Mouse (Mus musculus): ENCODE measurements around the gene Atp2b2. TPM values are rescaled to one million over a fixed set of nuclear protein-coding genes. Genes with fewer than 3 reads are reported as not detected.
A peak's percentile ranks its signal among the peaks of the same experiment; 100 is the strongest.

Gene Atp2b2
- 0.67 and 1.3 TPM in 2 replicates for total RNA-seq (2012; rRNA removed)

GRCm38 (mm10) chr6:114042332-114042731 lies at the start of gene Atp2b2:
Gene Atp2b2, minus strand, starts transcription at chr6:114042613.
- H3K36me3 ChIP-seq (ENCODE audit: control insufficient read depth, insufficient read depth, low read length, poor library complexity, severe bottlenecking): no peaks in the 10 kb centered on the region
- H3K4me3 ChIP-seq (ENCODE audit: insufficient read depth in 1 of 2, low read depth in 1 of 2, low read length in 2 of 2, poor library complexity in 1 of 2, severe bottlenecking in 1 of 2): peak within 1 kb of the TSS; percentile 65 to 74; a peak in 3 of 4 replicates
- no peak for TF ChIP-seq HCFC1 (IDR thresholded peaks at IDR 0.05; ENCODE audit: borderline replicate concordance, insufficient read depth, low read length)
- TF ChIP-seq ZNF384 (IDR thresholded peaks at IDR 0.05; ENCODE audit: low read depth, low read length): no peak
- TF ChIP-seq CHD2 (IDR thresholded peaks at IDR 0.05; ENCODE audit: low read depth, low read length): no peak
- TF ChIP-seq ZC3H11A (IDR thresholded peaks at IDR 0.05; ENCODE audit: borderline replicate concordance, low read depth, low read length): no peak
- no peak for TF ChIP-seq MAFK (IDR thresholded peaks at IDR 0.05; ENCODE audit: insufficient read depth, low read depth, low read length)
- no peaks in the 10 kb centered on the region for H3K9me3 ChIP-seq (ENCODE audit: control insufficient read depth, insufficient read depth, low read depth, low read length)
- H3K27ac ChIP-seq (ENCODE audit: insufficient read depth, low read depth, low read length, poor library complexity, severe bottlenecking): no peak within 1 kb of the TSS
- in situ Hi-C loops (cut with MboI; ENCODE audit: low sequenced_read_pairs in 2 of 2, unreplicated experiment in 2 of 2): no loop called here
- DNase-seq (ENCODE audit: low read depth, low spot score): no peak
- peaks cover 0 to 2% of the 10 kb centered on the region in 2 experiments; a peak in 1 of 4 replicates for H3K4me1 ChIP-seq (ENCODE audit: control insufficient read depth in 2 of 2, insufficient read depth in 2 of 2, low read length in 2 of 2, poor library complexity in 1 of 2)
- H3K9ac ChIP-seq (ENCODE audit: insufficient read depth, low read depth, low read length, poor library complexity, severe bottlenecking): peak within 1 kb of the TSS; percentile 31; the same call in 1 of the 2 replicates

GRCm38 (mm10) chr6:114089626-114090025 lies 47.2 kb upstream of the Atp2b2 start:
- DNase-seq (ENCODE audit: low read depth, low spot score): peak; percentile 50
- TF ChIP-seq ZC3H11A (IDR thresholded peaks at IDR 0.05; ENCODE audit: borderline replicate concordance, low read depth, low read length) (no peak; the same call in 1 of the 2 replicates), CHD2 (IDR thresholded peaks at IDR 0.05; ENCODE audit: low read depth, low read length) (no peak), ZNF384 (IDR thresholded peaks at IDR 0.05; ENCODE audit: low read depth, low read length) (no peak), MAFK (IDR thresholded peaks at IDR 0.05; ENCODE audit: insufficient read depth, low read depth, low read length) (no peak)
- no peaks in the 10 kb centered on the region for H3K36me3 ChIP-seq (ENCODE audit: control insufficient read depth, insufficient read depth, low read length, poor library complexity, severe bottlenecking)
- 0 out of 4 replicates have a peak, but pooled peaks cover 0 to 2% of the 10 kb centered on the region in 2 experiments for H3K4me1 ChIP-seq (ENCODE audit: control insufficient read depth in 2 of 2, insufficient read depth in 2 of 2, low read length in 2 of 2, poor library complexity in 1 of 2)
- no peaks in the 10 kb centered on the region for H3K9me3 ChIP-seq (ENCODE audit: control insufficient read depth, insufficient read depth, low read depth, low read length)
- no peak overlapping the region for H3K27ac ChIP-seq (ENCODE audit: insufficient read depth, low read depth, low read length, poor library complexity, severe bottlenecking)
- in situ Hi-C loops (cut with MboI; ENCODE audit: low sequenced_read_pairs in 2 of 2, unreplicated experiment in 2 of 2): loop anchor here in 1 of 2 experiments (10.0 kb wide), 1 partner anchor 255 kb away; no protein-coding TSS in a partner anchor
- no peak overlapping the region for H3K9ac ChIP-seq (ENCODE audit: insufficient read depth, low read depth, low read length, poor library complexity, severe bottlenecking)
- H3K4me3 ChIP-seq (ENCODE audit: insufficient read depth in 1 of 2, low read depth in 1 of 2, low read length in 2 of 2, poor library complexity in 1 of 2, severe bottlenecking in 1 of 2): no peak overlapping the region

GRCm38 (mm10) chr6:114087106-114087505 lies 44.7 kb upstream of the Atp2b2 start:
- H3K9ac ChIP-seq (ENCODE audit: insufficient read depth, low read depth, low read length, poor library complexity, severe bottlenecking): no peak overlapping the region
- H3K9me3 ChIP-seq (ENCODE audit: control insufficient read depth, insufficient read depth, low read depth, low read length): no peaks in the 10 kb centered on the region
- H3K36me3 ChIP-seq (ENCODE audit: control insufficient read depth, insufficient read depth, low read length, poor library complexity, severe bottlenecking): no peaks in the 10 kb centered on the region
- TF ChIP-seq MAFK (IDR thresholded peaks at IDR 0.05; ENCODE audit: insufficient read depth, low read depth, low read length) (no peak), ZC3H11A (IDR thresholded peaks at IDR 0.05; ENCODE audit: borderline replicate concordance, low read depth, low read length) (no peak), ZNF384 (IDR thresholded peaks at IDR 0.05; ENCODE audit: low read depth, low read length) (no peak), HCFC1 (IDR thresholded peaks at IDR 0.05; ENCODE audit: borderline replicate concordance, insufficient read depth, low read length) (no peak), CHD2 (IDR thresholded peaks at IDR 0.05; ENCODE audit: low read depth, low read length) (no peak)
- peak; percentile 54 for DNase-seq (ENCODE audit: low read depth, low spot score)
- no peak overlapping the region for H3K27ac ChIP-seq (ENCODE audit: insufficient read depth, low read depth, low read length, poor library complexity, severe bottlenecking)
- no peaks in the 10 kb centered on the region for H3K4me1 ChIP-seq (ENCODE audit: control insufficient read depth in 2 of 2, insufficient read depth in 2 of 2, low read length in 2 of 2, poor library complexity in 1 of 2)
- no peak overlapping the region for H3K4me3 ChIP-seq (ENCODE audit: insufficient read depth in 1 of 2, low read depth in 1 of 2, low read length in 2 of 2, poor library complexity in 1 of 2, severe bottlenecking in 1 of 2)
- in situ Hi-C loops (cut with MboI; ENCODE audit: low sequenced_read_pairs in 2 of 2, unreplicated experiment in 2 of 2): loop anchor here in 1 of 2 experiments (10.0 kb wide), 1 partner anchor 258 kb away; no protein-coding TSS in a partner anchor

GRCm38 (mm10) chr6:114078556-114078955 lies 36.1 kb upstream of the Atp2b2 start:
- Histone ChIP-seq H3K4me1 (ENCODE audit: control insufficient read depth in 2 of 2, insufficient read depth in 2 of 2, low read length in 2 of 2, poor library complexity in 1 of 2) (no peaks in the 10 kb centered on the region), H3K9me3 (ENCODE audit: control insufficient read depth, insufficient read depth, low read depth, low read length) (no peaks in the 10 kb centered on the region), H3K9ac (ENCODE audit: insufficient read depth, low read depth, low read length, poor library complexity, severe bottlenecking) (no peak overlapping the region), H3K36me3 (ENCODE audit: control insufficient read depth, insufficient read depth, low read length, poor library complexity, severe bottlenecking) (no peaks in the 10 kb centered on the region), H3K27ac (ENCODE audit: insufficient read depth, low read depth, low read length, poor library complexity, severe bottlenecking) (no peak overlapping the region), H3K4me3 (ENCODE audit: insufficient read depth in 1 of 2, low read depth in 1 of 2, low read length in 2 of 2, poor library complexity in 1 of 2, severe bottlenecking in 1 of 2) (no peak overlapping the region)
- no peak for TF ChIP-seq ZNF384 (IDR thresholded peaks at IDR 0.05; ENCODE audit: low read depth, low read length)
- no peak for TF ChIP-seq HCFC1 (IDR thresholded peaks at IDR 0.05; ENCODE audit: borderline replicate concordance, insufficient read depth, low read length)
- no peak for TF ChIP-seq ZC3H11A (IDR thresholded peaks at IDR 0.05; ENCODE audit: borderline replicate concordance, low read depth, low read length)
- TF ChIP-seq CHD2 (IDR thresholded peaks at IDR 0.05; ENCODE audit: low read depth, low read length): no peak
- TF ChIP-seq MAFK (IDR thresholded peaks at IDR 0.05; ENCODE audit: insufficient read depth, low read depth, low read length): no peak
- no peak for DNase-seq (ENCODE audit: low read depth, low spot score)
- in situ Hi-C loops (cut with MboI; ENCODE audit: low sequenced_read_pairs in 2 of 2, unreplicated experiment in 2 of 2): loop anchor here in 1 of 2 experiments (10.0 kb wide), 1 partner anchor 324 kb away; no protein-coding TSS in a partner anchor
